Mouse (Mus musculus) embryonic facial prominence, embryonic 13.5 days (tissue): Measurements from ENCODE around the gene Prkd2. TPM values are rescaled to one million over a fixed set of nuclear protein-coding genes. Genes with fewer than 3 reads are reported as not detected.
A peak's percentile ranks its signal among the peaks of the same experiment; 100 is the strongest.

Experiments used
- ATAC-seq: fragments of 200-750 bp; cut with Nextera tagmentation; 2 replicates; pipeline ENCODE4 v1.8.0; 2017; ENCODE audit warnings: low read depth; ENCODE audit not compliant: insufficient number of reproducible peaks, insufficient read depth, low FRiP score, low TSS enrichment
- H3K27ac ChIP-seq: fragments of 300-500 bp; sonication (generic); 2 replicates; pipeline ENCODE4 v1.5.1; 2015; ENCODE audit warnings: moderate library complexity, mild to moderate bottlenecking, inconsistent platforms
- H3K27me3 ChIP-seq: fragments of 300-500 bp; sonication (generic); 2 replicates; pipeline ENCODE4 v1.6.1; 2015; ENCODE audit warnings: mild to moderate bottlenecking, inconsistent platforms
- H3K36me3 ChIP-seq: fragments of 300-500 bp; sonication (generic); 2 replicates; pipeline ENCODE4 v1.6.1; 2015; ENCODE audit warnings: mild to moderate bottlenecking, inconsistent platforms
- H3K4me1 ChIP-seq: fragments of 300-500 bp; sonication (generic); 2 replicates; pipeline ENCODE4 v1.6.1; 2015; ENCODE audit warnings: inconsistent platforms
- H3K4me2 ChIP-seq: fragments of 300-500 bp; sonication (generic); 2 replicates; pipeline ENCODE4 v1.6.1; 2015; ENCODE audit warnings: moderate library complexity, mild to moderate bottlenecking, inconsistent platforms
- H3K4me3 ChIP-seq: fragments of 300-500 bp; sonication (generic); 2 replicates; pipeline ENCODE4 v1.5.1; 2015; ENCODE audit warnings: mild to moderate bottlenecking, inconsistent platforms
- H3K9ac ChIP-seq: fragments of 300-500 bp; sonication (generic); 2 replicates; pipeline ENCODE4 v1.6.1; 2015; ENCODE audit warnings: mild to moderate bottlenecking, inconsistent platforms
- H3K9me3 ChIP-seq: fragments of 300-500 bp; sonication (generic); 2 replicates; pipeline ENCODE4 v1.6.1; 2016; ENCODE audit warnings: inconsistent platforms
- WGBS: fragments of 180-500 bp; shearing (Covaris S2); methylation state at CpG from one replicate; pipeline ENCODE4 v1.1.7; 2015; ENCODE audit warnings: mixed read lengths; 5-methylcytosine and 5-hydroxymethylcytosine counted together
- polyA plus RNA-seq: library from polyadenylated mRNA; unstranded; fragments of >200 nt; fragmentation: Nextera tagmentation; extraction: Ambion mirVana; gene quantifications from 2 replicates; pipeline ENCODE4 v1.2.1, GENCODE M21; 2015

Gene Prkd2
- polyA plus RNA-seq, 1 experiment from 2014 or later: 20.5 TPM

GRCm38 (mm10) chr7:16827274-16827673 is 15.4 kb upstream of the Prkd2 start:
- no peak overlapping the region for H3K4me3 ChIP-seq
- peaks cover 99% of the 10 kb centered on the region for H3K36me3 ChIP-seq
- H3K9ac ChIP-seq: no peak overlapping the region
- no peaks in the 10 kb centered on the region for H3K27me3 ChIP-seq
- H3K4me1 ChIP-seq: peaks cover 10% of the 10 kb centered on the region; the same call in 1 of the 2 replicates
- no peak overlapping the region for H3K27ac ChIP-seq
- no peak for ATAC-seq
- H3K9me3 ChIP-seq: no peaks in the 10 kb centered on the region
- 76% methylated on average over 4 of the region's 4 CpGs for WGBS
- H3K4me2 ChIP-seq: no peak overlapping the region

GRCm38 (mm10) chr7:16830449-16830848 is 12.3 kb upstream of the Prkd2 start:
- peaks cover 7% of the 10 kb centered on the region; the same call in 1 of the 2 replicates for H3K4me1 ChIP-seq
- 86% methylated on average over 9 of the region's 9 CpGs for WGBS
- no peaks in the 10 kb centered on the region for H3K27me3 ChIP-seq
- no peak overlapping the region for H3K27ac ChIP-seq
- H3K9me3 ChIP-seq: no peaks in the 10 kb centered on the region
- H3K4me3 ChIP-seq: no peak overlapping the region
- no peak for ATAC-seq
- no peak overlapping the region for H3K4me2 ChIP-seq
- H3K36me3 ChIP-seq: peaks cover 98% of the 10 kb centered on the region
- no peak overlapping the region for H3K9ac ChIP-seq

- no peak overlapping the region for H3K4me2 ChIP-seq
- H3K9ac ChIP-seq: 0 out of 2 replicates have a peak overlapping the region, but pooled peaks have one; percentile 27
- H3K27ac ChIP-seq: no peak overlapping the region
- H3K9me3 ChIP-seq: no peaks in the 10 kb centered on the region
- H3K4me1 ChIP-seq: peaks cover 10% of the 10 kb centered on the region; the same call in 1 of the 2 replicates
- no peak overlapping the region for H3K4me3 ChIP-seq
- ATAC-seq: no peak
- WGBS: 94% methylated on average over 18 of the region's 18 CpGs
- H3K36me3 ChIP-seq: peaks cover 78% of the 10 kb centered on the region
- no peaks in the 10 kb centered on the region for H3K27me3 ChIP-seq
These were observed 4.5 kb upstream of the Prkd2 start for GRCm38 (mm10) chr7:16837916-16838803.

GRCm38 (mm10) chr7:16838804-16839426 is 3.8 kb upstream of the Prkd2 start:
- peaks cover 14% of the 10 kb centered on the region for H3K4me1 ChIP-seq
- H3K4me3 ChIP-seq: no peak overlapping the region
- ATAC-seq: no peak
- H3K36me3 ChIP-seq: peaks cover 71% of the 10 kb centered on the region
- H3K4me2 ChIP-seq: no peak overlapping the region
- H3K9me3 ChIP-seq: no peaks in the 10 kb centered on the region
- H3K27ac ChIP-seq: no peak overlapping the region
- no peaks in the 10 kb centered on the region for H3K27me3 ChIP-seq
- WGBS: 70% methylated on average over 6 of the region's 6 CpGs
- H3K9ac ChIP-seq: 0 out of 2 replicates have a peak overlapping the region, but pooled peaks have one; percentile 27

- H3K4me3 ChIP-seq: no peak overlapping the region
- no peaks in the 10 kb centered on the region for H3K9me3 ChIP-seq
- no peak overlapping the region for H3K27ac ChIP-seq
- no peak overlapping the region for H3K9ac ChIP-seq
- peaks cover 64% of the 10 kb centered on the region for H3K36me3 ChIP-seq
- H3K4me2 ChIP-seq: no peak overlapping the region
- no peak for ATAC-seq
- 92% methylated on average over 12 of the region's 12 CpGs for WGBS
- peaks cover 20% of the 10 kb centered on the region for H3K4me1 ChIP-seq
- H3K27me3 ChIP-seq: no peaks in the 10 kb centered on the region
These were observed 3.1 kb upstream of the Prkd2 start for GRCm38 (mm10) chr7:16839427-16840108.

GRCm38 (mm10) chr7:16840109-16840491 is 2.6 kb upstream of the Prkd2 start:
- Histone ChIP-seq H3K4me2 (no peak overlapping the region), H3K9ac (no peak overlapping the region), H3K4me1 (peaks cover 25% of the 10 kb centered on the region), H3K4me3 (no peak overlapping the region), H3K27ac (no peak overlapping the region), H3K9me3 (no peaks in the 10 kb centered on the region), H3K36me3 (peaks cover 59% of the 10 kb centered on the region), H3K27me3 (no peaks in the 10 kb centered on the region)
- no peak for ATAC-seq
- WGBS: 88% methylated on average over 2 of the region's 2 CpGs

- Histone ChIP-seq H3K9me3 (no peaks in the 10 kb centered on the region), H3K27me3 (no peaks in the 10 kb centered on the region), H3K27ac (peak overlapping the region; percentile 90), H3K4me1 (peaks cover 35% of the 10 kb centered on the region), H3K36me3 (peaks cover 53% of the 10 kb centered on the region), H3K4me2 (no peak overlapping the region), H3K9ac (no peak overlapping the region), H3K4me3 (no peak overlapping the region)
- no peak for ATAC-seq
- 82% methylated on average over 4 of the region's 4 CpGs for WGBS
These were observed 1.6 kb upstream of the Prkd2 start for GRCm38 (mm10) chr7:16841078-16841477.

- WGBS: 40% methylated on average over 11 of the region's 11 CpGs
- Histone ChIP-seq H3K9me3 (no peaks in the 10 kb centered on the region), H3K4me3 (peak overlapping the region; percentile 63; the same call in 1 of the 2 replicates), H3K36me3 (peaks cover 49% of the 10 kb centered on the region), H3K9ac (0 out of 2 replicates have a peak overlapping the region, but pooled peaks have one; percentile 87), H3K27me3 (no peaks in the 10 kb centered on the region), H3K4me1 (peaks cover 35% of the 10 kb centered on the region), H3K4me2 (peak overlapping the region; percentile 94), H3K27ac (peak overlapping the region; percentile 90)
- ATAC-seq: no peak
These were observed 841 bp upstream of the Prkd2 start for GRCm38 (mm10) chr7:16841561-16842560.

GRCm38 (mm10) chr7:16843441-16844171 is 904 bp downstream of the Prkd2 start:
- peak overlapping the region; percentile 90 for H3K27ac ChIP-seq
- WGBS: under 1% methylated on average over 33 of the region's 33 CpGs
- 0 out of 2 replicates have a peak, but pooled peaks have one; percentile 12 for ATAC-seq

GRCm38 (mm10) chr7:16844696-16845071 is 2.0 kb downstream of the Prkd2 start:
- H3K9ac ChIP-seq: peak overlapping the region; percentile 63
- H3K27ac ChIP-seq: peak overlapping the region; percentile 82
- H3K27me3 ChIP-seq: no peaks in the 10 kb centered on the region
- H3K9me3 ChIP-seq: no peaks in the 10 kb centered on the region
- H3K4me1 ChIP-seq: peaks cover 35% of the 10 kb centered on the region
- peak overlapping the region; percentile 63 for H3K4me3 ChIP-seq
- peaks cover 32% of the 10 kb centered on the region for H3K36me3 ChIP-seq
- WGBS: 33% methylated on average over 3 of the region's 3 CpGs
- ATAC-seq: no peak
- H3K4me2 ChIP-seq: peak overlapping the region; percentile 94

More at GRCm38 (mm10) chr7:16843441-16844171, 904 bp downstream of the Prkd2 start:
- peak overlapping the region; percentile 63 for H3K4me3 ChIP-seq
- H3K9me3 ChIP-seq: no peaks in the 10 kb centered on the region
- no peaks in the 10 kb centered on the region for H3K27me3 ChIP-seq
- H3K36me3 ChIP-seq: peaks cover 32% of the 10 kb centered on the region
- peaks cover 35% of the 10 kb centered on the region for H3K4me1 ChIP-seq
- H3K4me2 ChIP-seq: peak overlapping the region; percentile 94
- peak overlapping the region; percentile 87 for H3K9ac ChIP-seq
